Mouse (Mus musculus): ENCODE data around the gene Tmem151a. TPM values are rescaled to one million over a fixed set of nuclear protein-coding genes. Genes with fewer than 3 reads are reported as not detected.

The Tmem151a gene
- polyA plus RNA-seq (2012; rRNA removed; ENCODE audit: low replicate concordance) = 0.20 and 0.41 TPM in 2 replicates

GRCm38 (mm10) chr19:5085145-5085863, at the start of gene Tmem151a:
Tmem151a (minus strand) TSS chr19:5085531.

GRCm38 (mm10) chr19:5118384-5118698, 33.0 kb upstream of the Tmem151a start, which contains the start of gene Klc2:
Klc2 (minus strand) TSS chr19:5118560.

GRCm38 (mm10) chr19:5106731-5107191, 21.4 kb upstream of the Tmem151a start, which contains the start of gene Rab1b:
Rab1b (minus strand) TSS chr19:5107072.

GRCm38 (mm10) chr19:5098363-5099143, 13.2 kb upstream of the Tmem151a start, which contains the start of gene Cnih2:
Cnih2 (minus strand) TSS chr19:5098521.

GRCm38 (mm10) chr19:5087884-5088728, 2.8 kb upstream of the Tmem151a start, which contains the start of gene Yif1a:
Yif1a (plus strand) TSS chr19:5088538.

GRCm38 (mm10) chr19:5067867-5068569, 17.3 kb downstream of the Tmem151a start, which contains the start of gene Cd248:
Cd248 (plus strand) TSS chr19:5068078.

GRCm38 (mm10) chr19:5050047-5050905, 35.1 kb downstream of the Tmem151a start, which contains the start of gene Rin1:
Rin1 (plus strand) TSS chr19:5050481.

GRCm38 (mm10) chr19:5040862-5041523, 44.3 kb downstream of the Tmem151a start, which contains the start of gene Brms1:
Brms1 (plus strand) TSS chr19:5041354.

GRCm38 (mm10) chr19:5038709-5039156, 46.6 kb downstream of the Tmem151a start, which contains the start of the genes B4gat1 and AC124502.3:
B4gat1 (plus strand) TSS chr19:5038826.
AC124502.3 (plus strand) TSS chr19:5038891.

GRCm38 (mm10) chr19:5023621-5024479, 61.5 kb downstream of the Tmem151a start, which contains the start of gene Slc29a2:
Slc29a2 (plus strand) TSS chr19:5023860.

Other genes with a start within 250 kb of the Tmem151a start
- gene Ccs, start 246.2 kb downstream of the Tmem151a start, polyA plus RNA-seq (2012; rRNA removed; ENCODE audit: low replicate concordance) = 28.5 and 29.5 TPM in 2 replicates
- gene Ccdc87, start 246.2 kb downstream of the Tmem151a start, polyA plus RNA-seq (2012; rRNA removed; ENCODE audit: low replicate concordance) = 0.07 TPM in 1 of 2 replicates, not detected in the other
- gene Ctsf, start 230.4 kb downstream of the Tmem151a start, polyA plus RNA-seq (2012; rRNA removed; ENCODE audit: low replicate concordance) = 103 and 209 TPM in 2 replicates
- 0.54 and 894 TPM in 2 replicates for gene Actn3, start 207.6 kb downstream of the Tmem151a start, polyA plus RNA-seq (2012; rRNA removed; ENCODE audit: low replicate concordance)
- 29.8 and 33.4 TPM in 2 replicates for gene Zdhhc24, start 206.9 kb downstream of the Tmem151a start, polyA plus RNA-seq (2012; rRNA removed; ENCODE audit: low replicate concordance)
- gene Bbs1, start 178.9 kb downstream of the Tmem151a start, polyA plus RNA-seq (2012; rRNA removed; ENCODE audit: low replicate concordance) = 2.7 and 4.2 TPM in 2 replicates
- 87.1 and 105 TPM in 2 replicates for gene Dpp3, start 157.2 kb downstream of the Tmem151a start, polyA plus RNA-seq (2012; rRNA removed; ENCODE audit: low replicate concordance)
- gene Peli3, start 142.4 kb downstream of the Tmem151a start, polyA plus RNA-seq (2012; rRNA removed; ENCODE audit: low replicate concordance) = 6.9 and 8.4 TPM in 2 replicates
- 19.5 and 24.0 TPM in 2 replicates for gene Mrpl11, start 123.4 kb downstream of the Tmem151a start, polyA plus RNA-seq (2012; rRNA removed; ENCODE audit: low replicate concordance)
- gene Npas4, start 95.2 kb downstream of the Tmem151a start, polyA plus RNA-seq (2012; rRNA removed; ENCODE audit: low replicate concordance) = 0.47 and 0.59 TPM in 2 replicates
- 8.9 and 19.4 TPM in 2 replicates for gene Slc29a2, start 61.7 kb downstream of the Tmem151a start, polyA plus RNA-seq (2012; rRNA removed; ENCODE audit: low replicate concordance)
- 33.1 and 40.6 TPM in 2 replicates for gene B4gat1, start 46.7 kb downstream of the Tmem151a start, polyA plus RNA-seq (2012; rRNA removed; ENCODE audit: low replicate concordance)
- 0.11 and 0.20 TPM in 2 replicates for gene AC124502.3, start 46.6 kb downstream of the Tmem151a start, polyA plus RNA-seq (2012; rRNA removed; ENCODE audit: low replicate concordance)
- gene Brms1, start 44.2 kb downstream of the Tmem151a start, polyA plus RNA-seq (2012; rRNA removed; ENCODE audit: low replicate concordance) = 31.7 and 37.6 TPM in 2 replicates
- gene Rin1, start 35.0 kb downstream of the Tmem151a start, polyA plus RNA-seq (2012; rRNA removed; ENCODE audit: low replicate concordance) = 11.1 and 16.2 TPM in 2 replicates
- 119 and 148 TPM in 2 replicates for gene Cd248, start 17.5 kb downstream of the Tmem151a start, polyA plus RNA-seq (2012; rRNA removed; ENCODE audit: low replicate concordance)
- gene Yif1a, start 3.0 kb upstream of the Tmem151a start, polyA plus RNA-seq (2012; rRNA removed; ENCODE audit: low replicate concordance) = 170 and 227 TPM in 2 replicates
- 0.96 and 3.2 TPM in 2 replicates for gene Cnih2, start 13.0 kb upstream of the Tmem151a start, polyA plus RNA-seq (2012; rRNA removed; ENCODE audit: low replicate concordance)
- gene Rab1b, start 21.5 kb upstream of the Tmem151a start, polyA plus RNA-seq (2012; rRNA removed; ENCODE audit: low replicate concordance) = 267 and 345 TPM in 2 replicates
- gene Klc2, start 33.0 kb upstream of the Tmem151a start, polyA plus RNA-seq (2012; rRNA removed; ENCODE audit: low replicate concordance) = 44.4 and 46.1 TPM in 2 replicates
- 40.7 and 52.1 TPM in 2 replicates for gene Pacs1, start 187.6 kb upstream of the Tmem151a start, polyA plus RNA-seq (2012; rRNA removed; ENCODE audit: low replicate concordance)
- 79.2 and 128 TPM in 2 replicates for gene Sf3b2, start 209.9 kb upstream of the Tmem151a start, polyA plus RNA-seq (2012; rRNA removed; ENCODE audit: low replicate concordance)
- gene Gal3st3, start 212.8 kb upstream of the Tmem151a start, polyA plus RNA-seq (2012; rRNA removed; ENCODE audit: low replicate concordance) = 0.04 and 0.36 TPM in 2 replicates